Mouse (Mus musculus): ENCODE data around the gene Olfr172.

- TF ChIP-seq EP300 (IDR thresholded peaks at IDR 0.05; ENCODE audit: low read depth) (no peak), CTCF (IDR thresholded peaks at IDR 0.05; ENCODE audit: low read depth) (no peak)
These were observed 34.8 kb downstream of the Olfr172 start for GRCm38 (mm10) chr16:58728176-58728671.

Data from liver, postnatal 0 days (tissue).